Mouse (Mus musculus) neural tube, embryonic 11.5 days (tissue): ENCODE measurements around the gene Gmnc. TPM values are rescaled to one million over a fixed set of nuclear protein-coding genes. Genes with fewer than 3 reads are reported as not detected.

Experiments
- ATAC-seq: fragments of 200-750 bp; cut with Nextera tagmentation; 2 replicates; pipeline ENCODE4 v1.8.0; 2017; ENCODE audit warnings: moderate number of reproducible peaks, mild to moderate bottlenecking, moderate TSS enrichment, moderate library complexity; ENCODE audit not compliant: insufficient read depth, low FRiP score, low TSS enrichment
- DNase-seq: peaks from one replicate; pipeline ENCODE4 v3.0.0-alpha.2; 2015; ENCODE audit warnings: low spot score
- H3K27ac ChIP-seq: fragments of 300-500 bp; sonication (generic); 2 replicates; pipeline ENCODE4 v1.5.1; 2014; ENCODE audit warnings: low read depth, mild to moderate bottlenecking, low read length
- H3K27me3 ChIP-seq: fragments of 300-500 bp; sonication (generic); 2 replicates; pipeline ENCODE4 v1.6.1; 2014; ENCODE audit warnings: mild to moderate bottlenecking, low read length, mixed read lengths; ENCODE audit not compliant: control insufficient read depth, insufficient read depth
- H3K36me3 ChIP-seq: fragments of 300-500 bp; sonication (generic); 2 replicates; pipeline ENCODE4 v1.6.1; 2014; ENCODE audit warnings: mild to moderate bottlenecking, low read length, moderate library complexity, mixed read lengths; ENCODE audit not compliant: control insufficient read depth, insufficient read depth
- H3K4me1 ChIP-seq: fragments of 300-500 bp; sonication (generic); 2 replicates; pipeline ENCODE4 v1.6.1; 2014; ENCODE audit warnings: low read length, mixed read lengths; ENCODE audit not compliant: control insufficient read depth, insufficient read depth
- H3K4me2 ChIP-seq: fragments of 300-500 bp; sonication (generic); 2 replicates; pipeline ENCODE4 v1.6.1; 2014; ENCODE audit warnings: low read depth, mild to moderate bottlenecking, moderate library complexity
- H3K4me3 ChIP-seq: fragments of 300-500 bp; sonication (generic); 2 replicates; pipeline ENCODE4 v1.5.1; 2014; ENCODE audit warnings: low read depth, low read length
- H3K9ac ChIP-seq: fragments of 300-500 bp; sonication (generic); 2 replicates; pipeline ENCODE4 v1.6.1; 2014; ENCODE audit warnings: mild to moderate bottlenecking, low read length
- H3K9me3 ChIP-seq: fragments of 300-500 bp; sonication (generic); 2 replicates; pipeline ENCODE4 v1.6.1; 2016; ENCODE audit warnings: low read length; ENCODE audit not compliant: control insufficient read depth
- WGBS: fragments of 180-500 bp; shearing (Covaris S2); extraction: QIAGEN DNeasy Blood & Tissue Kit; methylation state at CpG from one replicate; pipeline ENCODE4 v1.1.7; 2014; 5-methylcytosine and 5-hydroxymethylcytosine counted together
- polyA plus RNA-seq: library from polyadenylated mRNA; unstranded; fragments of >200 nt; fragmentation: Nextera tagmentation; extraction: Ambion mirVana; gene quantifications from 2 replicates; pipeline ENCODE4 v1.2.1, GENCODE M21; 2014

Gmnc gene
- not detected in 2 replicates for polyA plus RNA-seq

GRCm38 (mm10) chr16:26991477-26992300 lies at the start of gene Gmnc:
Gene Gmnc, minus strand, starts transcription at chr16:26991652.
- DNase-seq (no peak), ATAC-seq (no peak)
- Histone ChIP-seq H3K36me3 (no peaks in the 10 kb centered on the region), H3K9ac (no peak within 1 kb of the TSS), H3K9me3 (no peaks in the 10 kb centered on the region), H3K27me3 (no peaks in the 10 kb centered on the region), H3K4me2 (no peak within 1 kb of the TSS), H3K27ac (no peak within 1 kb of the TSS), H3K4me1 (no peaks in the 10 kb centered on the region), H3K4me3 (no peak within 1 kb of the TSS)
- WGBS, result 59% methylated on average over 13 of the region's 13 CpGs

- H3K9me3 ChIP-seq, result no peaks in the 10 kb centered on the region
- H3K4me3 ChIP-seq, result no peak overlapping the region
- no peaks in the 10 kb centered on the region for H3K36me3 ChIP-seq
- DNase-seq (no peak), ATAC-seq (no peak)
- no peak overlapping the region for H3K9ac ChIP-seq
- no peak overlapping the region for H3K27ac ChIP-seq
- WGBS, result 89% methylated on average over 2 of the region's 2 CpGs
- H3K4me2 ChIP-seq, result no peak overlapping the region
- H3K4me1 ChIP-seq, result no peaks in the 10 kb centered on the region
- H3K27me3 ChIP-seq, result no peaks in the 10 kb centered on the region
These were observed 35.8 kb upstream of the Gmnc start for GRCm38 (mm10) chr16:27027281-27027680.

- Histone ChIP-seq H3K4me1 (no peaks in the 10 kb centered on the region), H3K4me3 (no peak overlapping the region), H3K9ac (no peak overlapping the region), H3K27ac (no peak overlapping the region), H3K27me3 (no peaks in the 10 kb centered on the region), H3K9me3 (no peaks in the 10 kb centered on the region), H3K36me3 (no peaks in the 10 kb centered on the region), H3K4me2 (no peak overlapping the region)
- no peak for ATAC-seq
- WGBS, result 90% methylated on average over 4 of the region's 4 CpGs
- no peak for DNase-seq
These were observed 34.8 kb upstream of the Gmnc start for GRCm38 (mm10) chr16:27026226-27026625.

- no peak for DNase-seq
- ATAC-seq, result no peak
- Histone ChIP-seq H3K36me3 (no peaks in the 10 kb centered on the region), H3K9me3 (no peaks in the 10 kb centered on the region), H3K27me3 (no peaks in the 10 kb centered on the region), H3K4me3 (no peak overlapping the region), H3K4me1 (no peaks in the 10 kb centered on the region), H3K4me2 (no peak overlapping the region), H3K9ac (no peak overlapping the region), H3K27ac (no peak overlapping the region)
- 94% methylated on average over 2 of the region's 2 CpGs for WGBS
These were observed 31.3 kb upstream of the Gmnc start for GRCm38 (mm10) chr16:27022746-27023145.

- 46% methylated on average over 4 of the region's 4 CpGs for WGBS
- Histone ChIP-seq H3K9ac (no peak overlapping the region), H3K27ac (no peak overlapping the region)
These were observed 25.9 kb upstream of the Gmnc start for GRCm38 (mm10) chr16:27017309-27017708.

GRCm38 (mm10) chr16:27002714-27003113 lies 11.3 kb upstream of the Gmnc start:
- no peak overlapping the region for H3K9ac ChIP-seq
- no peak for ATAC-seq

More at GRCm38 (mm10) chr16:27017309-27017708, 25.9 kb upstream of the Gmnc start:
- Histone ChIP-seq H3K27me3 (no peaks in the 10 kb centered on the region), H3K9me3 (no peaks in the 10 kb centered on the region), H3K4me2 (no peak overlapping the region), H3K4me3 (no peak overlapping the region), H3K36me3 (no peaks in the 10 kb centered on the region), H3K4me1 (no peaks in the 10 kb centered on the region)
- no peak for ATAC-seq
- DNase-seq, result no peak

GRCm38 (mm10) chr16:26999563-26999962 lies 8.1 kb upstream of the Gmnc start:
- no peaks in the 10 kb centered on the region for H3K4me1 ChIP-seq
- no peak for ATAC-seq

More at GRCm38 (mm10) chr16:27002714-27003113, 11.3 kb upstream of the Gmnc start:
- no peak for DNase-seq
- Histone ChIP-seq H3K9me3 (no peaks in the 10 kb centered on the region), H3K36me3 (no peaks in the 10 kb centered on the region), H3K27ac (no peak overlapping the region), H3K27me3 (no peaks in the 10 kb centered on the region), H3K4me2 (no peak overlapping the region), H3K4me1 (no peaks in the 10 kb centered on the region), H3K4me3 (no peak overlapping the region)
- WGBS, result 92% methylated on average over 1 of the region's 1 CpGs

GRCm38 (mm10) chr16:26989415-26990315 lies 1.8 kb downstream of the Gmnc start:
- Histone ChIP-seq H3K27me3 (no peaks in the 10 kb centered on the region), H3K4me2 (no peak overlapping the region), H3K27ac (no peak overlapping the region), H3K9ac (no peak overlapping the region), H3K4me1 (no peaks in the 10 kb centered on the region), H3K4me3 (no peak overlapping the region), H3K36me3 (no peaks in the 10 kb centered on the region), H3K9me3 (no peaks in the 10 kb centered on the region)
- WGBS, result 79% methylated on average over 19 of the region's 19 CpGs
- DNase-seq (no peak), ATAC-seq (no peak)

More at GRCm38 (mm10) chr16:26999563-26999962, 8.1 kb upstream of the Gmnc start:
- WGBS, result 2% methylated on average over 2 of the region's 2 CpGs
- peak; percentile 12 for DNase-seq
- H3K9ac ChIP-seq, result no peak overlapping the region
- H3K9me3 ChIP-seq, result no peaks in the 10 kb centered on the region
- no peaks in the 10 kb centered on the region for H3K36me3 ChIP-seq
- no peak overlapping the region for H3K4me3 ChIP-seq
- no peak overlapping the region for H3K4me2 ChIP-seq
- H3K27me3 ChIP-seq, result no peaks in the 10 kb centered on the region
- H3K27ac ChIP-seq, result no peak overlapping the region
